Mouse (Mus musculus): Measurements from ENCODE around the gene Ano6. TPM values are rescaled to one million over a fixed set of nuclear protein-coding genes. Genes with fewer than 3 reads are reported as not detected.

The Ano6 gene
- polyA plus RNA-seq, 1 experiment from 2014 or later = 51.5 TPM

- H3K9me3 ChIP-seq (ENCODE audit: control insufficient read depth, low read length) = no peaks in the 10 kb centered on the region
- H3K27ac ChIP-seq (ENCODE audit: low read length) = no peak overlapping the region
- H3K36me3 ChIP-seq (ENCODE audit: control insufficient read depth, insufficient read depth, low read length) = no peaks in the 10 kb centered on the region
- no peak overlapping the region for H3K9ac ChIP-seq (ENCODE audit: low read depth, low read length)
- H3K4me1 ChIP-seq (ENCODE audit: control insufficient read depth, insufficient read depth, low read length) = peaks cover 3% of the 10 kb centered on the region; the same call in 1 of the 2 replicates
- no peaks in the 10 kb centered on the region for H3K27me3 ChIP-seq (replicated peaks; ENCODE audit: control insufficient read depth, insufficient read depth, low read length)
- ATAC-seq = peak; percentile 88
- H3K4me2 ChIP-seq (ENCODE audit: low read depth, low read length) = no peak overlapping the region
- H3K4me3 ChIP-seq (ENCODE audit: low read length) = no peak overlapping the region
- 70% methylated on average over 8 of the region's 8 CpGs for WGBS
Measured at GRCm38 (mm10) chr15:95751832-95752676, 38.6 kb upstream of the Ano6 start.

- Histone ChIP-seq H3K9ac (ENCODE audit: low read depth, low read length) (no peak overlapping the region), H3K27me3 (replicated peaks; ENCODE audit: control insufficient read depth, insufficient read depth, low read length) (no peaks in the 10 kb centered on the region), H3K27ac (ENCODE audit: low read length) (no peak overlapping the region), H3K36me3 (ENCODE audit: control insufficient read depth, insufficient read depth, low read length) (no peaks in the 10 kb centered on the region), H3K4me3 (ENCODE audit: low read length) (no peak overlapping the region), H3K4me1 (ENCODE audit: control insufficient read depth, insufficient read depth, low read length) (peaks cover 7% of the 10 kb centered on the region; the same call in 1 of the 2 replicates), H3K9me3 (ENCODE audit: control insufficient read depth, low read length) (no peaks in the 10 kb centered on the region), H3K4me2 (ENCODE audit: low read depth, low read length) (no peak overlapping the region)
- 90% methylated on average over 5 of the region's 5 CpGs for WGBS
- ATAC-seq = 0 out of 2 replicates have a peak, but pooled peaks have one; percentile 22
Measured at GRCm38 (mm10) chr15:95752677-95753019, 38.0 kb upstream of the Ano6 start.

- H3K27ac ChIP-seq (ENCODE audit: low read length) = no peak overlapping the region
- H3K36me3 ChIP-seq (ENCODE audit: control insufficient read depth, insufficient read depth, low read length) = no peaks in the 10 kb centered on the region
- no peaks in the 10 kb centered on the region for H3K27me3 ChIP-seq (replicated peaks; ENCODE audit: control insufficient read depth, insufficient read depth, low read length)
- 64% methylated on average over 4 of the region's 5 CpGs for WGBS
- no peak for ATAC-seq
- no peak overlapping the region for H3K9ac ChIP-seq (ENCODE audit: low read depth, low read length)
- no peak overlapping the region for H3K4me2 ChIP-seq (ENCODE audit: low read depth, low read length)
- no peaks in the 10 kb centered on the region for H3K9me3 ChIP-seq (ENCODE audit: control insufficient read depth, low read length)
- no peak overlapping the region for H3K4me3 ChIP-seq (ENCODE audit: low read length)
- H3K4me1 ChIP-seq (ENCODE audit: control insufficient read depth, insufficient read depth, low read length) = peaks cover 7% of the 10 kb centered on the region; the same call in 1 of the 2 replicates
Measured at GRCm38 (mm10) chr15:95753031-95753430, 37.6 kb upstream of the Ano6 start.

GRCm38 (mm10) chr15:95757169-95757568, 33.5 kb upstream of the Ano6 start:
- H3K9ac ChIP-seq (ENCODE audit: low read depth, low read length) = no peak overlapping the region
- no peak overlapping the region for H3K4me3 ChIP-seq (ENCODE audit: low read length)
- H3K4me1 ChIP-seq (ENCODE audit: control insufficient read depth, insufficient read depth, low read length) = peaks cover 7% of the 10 kb centered on the region; the same call in 1 of the 2 replicates
- no peaks in the 10 kb centered on the region for H3K27me3 ChIP-seq (replicated peaks; ENCODE audit: control insufficient read depth, insufficient read depth, low read length)
- peak; percentile 89 for ATAC-seq
- no peaks in the 10 kb centered on the region for H3K9me3 ChIP-seq (ENCODE audit: control insufficient read depth, low read length)
- WGBS = 34% methylated on average over 10 of the region's 10 CpGs
- peak overlapping the region; percentile 30; the same call in 1 of the 2 replicates for H3K27ac ChIP-seq (ENCODE audit: low read length)
- H3K4me2 ChIP-seq (ENCODE audit: low read depth, low read length) = no peak overlapping the region
- H3K36me3 ChIP-seq (ENCODE audit: control insufficient read depth, insufficient read depth, low read length) = no peaks in the 10 kb centered on the region

- no peak overlapping the region for H3K4me2 ChIP-seq (ENCODE audit: low read depth, low read length)
- no peaks in the 10 kb centered on the region for H3K36me3 ChIP-seq (ENCODE audit: control insufficient read depth, insufficient read depth, low read length)
- no peaks in the 10 kb centered on the region for H3K9me3 ChIP-seq (ENCODE audit: control insufficient read depth, low read length)
- WGBS = 83% methylated on average over 5 of the region's 5 CpGs
- no peak for ATAC-seq
- no peak overlapping the region for H3K9ac ChIP-seq (ENCODE audit: low read depth, low read length)
- H3K4me3 ChIP-seq (ENCODE audit: low read length) = no peak overlapping the region
- H3K27ac ChIP-seq (ENCODE audit: low read length) = no peak overlapping the region
- 0 out of 2 replicates have a peak, but pooled peaks cover 3% of the 10 kb centered on the region for H3K4me1 ChIP-seq (ENCODE audit: control insufficient read depth, insufficient read depth, low read length)
- no peaks in the 10 kb centered on the region for H3K27me3 ChIP-seq (replicated peaks; ENCODE audit: control insufficient read depth, insufficient read depth, low read length)
Measured at GRCm38 (mm10) chr15:95758069-95758468, 32.6 kb upstream of the Ano6 start.

GRCm38 (mm10) chr15:95758696-95759434, 31.8 kb upstream of the Ano6 start:
- WGBS = 81% methylated on average over 12 of the region's 12 CpGs
- H3K4me1 ChIP-seq (ENCODE audit: control insufficient read depth, insufficient read depth, low read length) = 0 out of 2 replicates have a peak, but pooled peaks cover 3% of the 10 kb centered on the region
- ATAC-seq = no peak
- no peaks in the 10 kb centered on the region for H3K36me3 ChIP-seq (ENCODE audit: control insufficient read depth, insufficient read depth, low read length)
- H3K27ac ChIP-seq (ENCODE audit: low read length) = no peak overlapping the region
- H3K9ac ChIP-seq (ENCODE audit: low read depth, low read length) = no peak overlapping the region
- H3K27me3 ChIP-seq (replicated peaks; ENCODE audit: control insufficient read depth, insufficient read depth, low read length) = no peaks in the 10 kb centered on the region
- no peaks in the 10 kb centered on the region for H3K9me3 ChIP-seq (ENCODE audit: control insufficient read depth, low read length)
- no peak overlapping the region for H3K4me2 ChIP-seq (ENCODE audit: low read depth, low read length)
- H3K4me3 ChIP-seq (ENCODE audit: low read length) = no peak overlapping the region

- WGBS = 56% methylated on average over 6 of the region's 6 CpGs
- H3K27me3 ChIP-seq (replicated peaks; ENCODE audit: control insufficient read depth, insufficient read depth, low read length) = no peaks in the 10 kb centered on the region
Measured at GRCm38 (mm10) chr15:95759857-95760256, 30.8 kb upstream of the Ano6 start.

GRCm38 (mm10) chr15:95761420-95761819, 29.2 kb upstream of the Ano6 start:
- Histone ChIP-seq H3K9me3 (ENCODE audit: control insufficient read depth, low read length) (no peaks in the 10 kb centered on the region), H3K36me3 (ENCODE audit: control insufficient read depth, insufficient read depth, low read length) (no peaks in the 10 kb centered on the region), H3K4me1 (ENCODE audit: control insufficient read depth, insufficient read depth, low read length) (0 out of 2 replicates have a peak, but pooled peaks cover 3% of the 10 kb centered on the region), H3K4me2 (ENCODE audit: low read depth, low read length) (no peak overlapping the region), H3K27me3 (replicated peaks; ENCODE audit: control insufficient read depth, insufficient read depth, low read length) (no peaks in the 10 kb centered on the region), H3K27ac (ENCODE audit: low read length) (no peak overlapping the region), H3K9ac (ENCODE audit: low read depth, low read length) (no peak overlapping the region), H3K4me3 (ENCODE audit: low read length) (no peak overlapping the region)
- ATAC-seq = no peak
- 77% methylated on average over 7 of the region's 7 CpGs for WGBS

More at GRCm38 (mm10) chr15:95759857-95760256, 30.8 kb upstream of the Ano6 start:
- H3K4me2 ChIP-seq (ENCODE audit: low read depth, low read length) = no peak overlapping the region
- H3K27ac ChIP-seq (ENCODE audit: low read length) = no peak overlapping the region
- no peaks in the 10 kb centered on the region for H3K36me3 ChIP-seq (ENCODE audit: control insufficient read depth, insufficient read depth, low read length)
- ATAC-seq = no peak
- no peak overlapping the region for H3K9ac ChIP-seq (ENCODE audit: low read depth, low read length)
- H3K9me3 ChIP-seq (ENCODE audit: control insufficient read depth, low read length) = no peaks in the 10 kb centered on the region
- H3K4me3 ChIP-seq (ENCODE audit: low read length) = no peak overlapping the region
- H3K4me1 ChIP-seq (ENCODE audit: control insufficient read depth, insufficient read depth, low read length) = 0 out of 2 replicates have a peak, but pooled peaks cover 3% of the 10 kb centered on the region

GRCm38 (mm10) chr15:95762661-95763303, 27.9 kb upstream of the Ano6 start:
- Histone ChIP-seq H3K4me2 (ENCODE audit: low read depth, low read length) (no peak overlapping the region), H3K27me3 (replicated peaks; ENCODE audit: control insufficient read depth, insufficient read depth, low read length) (no peaks in the 10 kb centered on the region), H3K36me3 (ENCODE audit: control insufficient read depth, insufficient read depth, low read length) (no peaks in the 10 kb centered on the region), H3K4me1 (ENCODE audit: control insufficient read depth, insufficient read depth, low read length) (0 out of 2 replicates have a peak, but pooled peaks cover under 1% of the 10 kb centered on the region), H3K9me3 (ENCODE audit: control insufficient read depth, low read length) (no peaks in the 10 kb centered on the region), H3K27ac (ENCODE audit: low read length) (no peak overlapping the region), H3K9ac (ENCODE audit: low read depth, low read length) (no peak overlapping the region), H3K4me3 (ENCODE audit: low read length) (no peak overlapping the region)
- ATAC-seq = peak; percentile 82
- WGBS = 34% methylated on average over 12 of the region's 12 CpGs
